Mouse (Mus musculus) ES-CJ7 (cell line): ENCODE results near the gene Tlr3.

Source experiments
- DNase-seq: peaks from one replicate; pipeline ENCODE4 v3.0.0; 2011; ENCODE audit warnings: low read depth, low spot score

Gene Tlr3

DNA sequence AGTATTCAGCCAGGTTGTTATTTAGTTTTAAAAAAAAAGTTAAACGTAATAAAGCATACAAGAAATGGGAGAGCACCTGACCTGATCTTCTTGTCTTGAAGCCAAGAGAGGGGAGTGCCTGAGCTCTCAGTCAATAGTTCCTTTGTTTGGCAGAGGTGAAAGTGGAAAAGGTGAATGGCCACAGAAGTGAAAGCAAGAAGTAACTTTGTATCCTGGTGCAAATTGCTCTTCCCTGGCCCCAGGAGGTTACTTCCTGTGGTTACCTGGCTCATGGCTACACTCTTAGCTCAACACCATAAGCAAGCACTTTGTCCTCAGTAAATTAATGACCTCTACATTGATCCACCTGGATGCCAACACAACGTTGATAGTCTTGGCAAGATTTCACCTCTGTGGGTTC is at the start of gene Tlr3:
Gene Tlr3 (minus strand): TSS at position 199 of the 400 bp plus-strand sequence.
- peak; percentile 19 for DNase-seq

DNA sequence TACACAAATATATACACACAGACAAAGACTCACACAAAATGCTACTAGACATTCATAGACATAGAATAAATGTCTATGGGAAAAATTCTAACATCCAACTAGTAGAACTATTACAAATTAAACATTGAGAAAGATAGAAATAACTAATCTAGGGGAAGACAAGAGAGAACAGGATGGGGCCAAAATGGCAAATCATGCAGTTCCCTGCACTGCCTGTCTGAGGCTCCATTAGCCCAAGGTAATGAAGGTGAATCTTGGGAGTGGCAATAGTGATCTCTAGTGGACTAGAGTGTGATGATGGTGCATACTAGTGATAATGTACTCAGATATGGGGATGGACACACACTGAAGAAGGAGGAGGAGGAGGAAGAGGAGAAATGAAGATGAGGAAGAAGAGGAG is 47.0 kb upstream of the Tlr3 start:
- no peak for DNase-seq

DNA sequence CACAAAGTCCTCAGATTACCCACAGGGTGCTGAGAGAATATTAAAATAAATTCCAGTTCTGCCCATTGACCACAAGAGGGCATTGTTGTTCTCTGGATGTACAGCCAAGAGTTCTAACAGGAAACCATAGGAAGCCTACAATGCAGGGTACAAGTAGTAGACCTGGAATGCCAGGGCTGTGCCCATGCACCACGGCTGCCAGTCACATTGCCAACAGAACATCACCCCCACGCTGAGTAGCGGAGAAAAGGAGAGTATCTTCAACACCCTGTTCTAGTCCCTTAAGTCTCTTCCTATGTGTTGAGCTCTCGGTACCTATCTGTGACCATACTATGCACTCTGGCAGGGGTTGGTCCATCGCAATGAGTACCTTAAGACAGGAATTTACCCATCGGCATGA is 43.5 kb upstream of the Tlr3 start:
- DNase-seq = peak; percentile 74

GRCm38 (mm10) chr8:45452115-45452514 is 41.2 kb upstream of the Tlr3 start:
- no peak for DNase-seq

DNA sequence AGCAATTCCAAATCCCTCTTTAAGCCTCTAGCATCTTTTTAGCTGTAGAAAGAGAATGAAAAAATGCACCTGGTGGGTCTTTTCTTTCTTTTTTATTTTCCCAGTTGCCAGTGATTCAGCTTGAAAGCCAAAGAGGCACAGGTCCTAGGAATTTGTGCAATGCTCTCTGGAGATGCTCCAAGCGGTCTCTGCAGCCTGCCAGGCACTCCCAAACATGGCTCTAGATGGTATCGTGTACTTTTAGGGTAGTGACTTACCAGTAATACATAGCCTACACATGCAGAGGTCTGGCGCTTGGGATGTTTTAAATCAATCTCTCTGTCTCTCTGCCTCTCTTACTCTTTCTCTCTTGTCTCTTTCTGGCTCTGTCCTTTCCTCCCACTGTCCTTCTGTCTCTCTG is 38.0 kb upstream of the Tlr3 start:
- DNase-seq = no peak

- DNase-seq = no peak
These were observed 37.4 kb upstream of the Tlr3 start for GRCm38 (mm10) chr8:45448257-45448656.

- DNase-seq = peak; percentile 59
These were observed 28.1 kb upstream of the Tlr3 start for GRCm38 (mm10) chr8:45438899-45439535.

GRCm38 (mm10) chr8:45420151-45420550 is 9.3 kb upstream of the Tlr3 start:
- no peak for DNase-seq

GRCm38 (mm10) chr8:45414965-45415364 is 4.1 kb upstream of the Tlr3 start:
- no peak for DNase-seq

DNA sequence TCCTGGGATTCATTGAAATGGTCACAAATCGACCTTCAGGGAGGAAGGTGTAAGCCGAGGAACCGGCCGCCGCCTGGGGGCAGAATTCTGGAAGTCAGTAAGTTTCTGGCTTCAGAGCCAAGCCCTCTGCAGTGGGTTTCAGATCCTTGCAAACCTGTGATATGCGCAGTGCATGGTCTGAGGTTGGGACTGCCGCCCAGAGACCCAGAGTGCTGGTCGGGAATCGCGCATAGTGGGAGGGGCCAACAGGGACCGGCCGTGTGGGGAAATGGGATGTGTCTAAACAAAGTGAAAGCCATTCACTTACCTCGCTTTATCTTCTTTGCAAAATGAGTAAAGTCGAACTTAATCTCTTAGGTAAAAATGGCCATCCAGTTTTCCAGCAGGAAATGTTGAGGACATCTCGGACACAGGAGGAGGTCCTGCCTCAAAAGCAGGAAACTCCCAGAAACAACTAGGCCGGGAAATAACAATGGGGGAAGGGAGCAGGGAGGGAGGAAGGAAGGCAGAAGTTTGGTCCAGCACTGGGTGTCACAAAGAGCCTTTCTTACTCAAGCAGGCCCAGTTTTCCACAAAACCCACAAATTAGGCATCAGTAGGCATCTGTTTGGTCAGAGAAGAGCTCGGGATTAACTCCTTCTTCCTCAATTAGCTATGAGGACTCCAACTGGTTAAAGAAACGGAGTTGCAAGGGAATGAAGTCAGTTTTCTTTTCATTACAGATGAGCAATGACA is 567 bp downstream of the Tlr3 start:
- DNase-seq = peak; percentile 92

DNA sequence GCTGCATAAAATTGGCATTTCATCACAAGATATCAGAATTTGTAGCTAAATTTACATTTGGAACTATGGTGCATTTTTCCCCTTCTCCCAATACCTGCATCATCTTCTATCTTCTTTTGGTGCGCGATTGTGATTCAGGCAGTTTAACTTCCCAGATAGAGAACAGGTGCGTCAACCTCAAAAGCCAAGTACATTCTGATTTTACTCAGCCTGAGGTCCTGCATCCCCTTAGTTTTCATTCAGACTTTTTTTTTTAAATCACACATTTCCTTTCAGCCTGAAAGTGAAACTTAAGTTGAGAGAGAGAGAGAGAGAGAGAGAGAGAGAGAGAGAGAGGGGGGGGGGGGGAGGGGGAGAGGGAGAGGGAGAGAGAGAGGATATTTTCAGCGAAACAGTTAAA is 1.2 kb downstream of the Tlr3 start:
- no peak for DNase-seq

GRCm38 (mm10) chr8:45383250-45383649 is 27.6 kb downstream of the Tlr3 start:
- DNase-seq = no peak

GRCm38 (mm10) chr8:45381963-45382347 is 28.9 kb downstream of the Tlr3 start, which contains the start of gene Fam149a:
Gene Fam149a (minus strand): TSS chr8:45382291.
- no peak for DNase-seq

- peak; percentile 28 for DNase-seq
These were observed 29.6 kb downstream of the Tlr3 start for GRCm38 (mm10) chr8:45381075-45381962.

DNA sequence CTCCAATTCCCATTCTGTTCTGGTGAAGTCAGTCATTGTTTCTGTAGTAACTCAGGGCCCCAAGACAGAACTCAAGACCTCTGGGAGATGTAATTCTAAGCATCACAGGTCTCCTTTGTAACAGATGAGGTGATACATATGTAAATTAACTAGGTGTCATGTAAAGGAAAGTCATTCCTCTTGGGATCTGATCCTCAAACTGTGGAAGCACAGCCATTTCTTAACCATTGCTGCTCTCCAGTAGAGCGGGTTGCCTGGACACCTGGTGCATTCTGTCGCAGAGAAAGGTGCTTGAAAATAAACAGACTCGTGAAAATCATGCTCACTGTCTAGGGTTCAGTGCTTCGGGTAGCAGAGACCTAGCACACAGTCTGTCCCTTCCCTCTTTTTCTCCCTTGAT is 30.3 kb downstream of the Tlr3 start:
- peak; percentile 30 for DNase-seq

DNA sequence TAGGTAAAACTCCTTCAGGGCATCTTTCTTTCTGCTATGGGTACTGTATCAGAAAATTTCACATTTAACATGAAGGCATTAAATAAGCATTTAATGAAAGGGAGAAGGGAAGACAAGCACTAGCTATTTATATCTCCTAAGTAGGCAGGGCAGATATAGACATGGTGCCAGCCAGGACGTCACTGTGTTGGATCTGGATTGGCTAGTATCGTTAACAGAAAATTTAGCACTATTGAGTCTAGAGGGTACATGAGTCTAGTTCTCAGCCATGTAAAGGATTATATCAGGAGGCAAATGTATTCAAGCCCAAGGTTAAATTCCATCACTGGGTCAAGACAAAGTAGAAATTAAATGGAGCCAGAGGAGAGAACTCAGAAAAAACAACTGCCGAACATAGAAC is 36.8 kb downstream of the Tlr3 start:
- DNase-seq = no peak

GRCm38 (mm10) chr8:45367154-45367553 is 43.7 kb downstream of the Tlr3 start:
- DNase-seq = no peak

DNA sequence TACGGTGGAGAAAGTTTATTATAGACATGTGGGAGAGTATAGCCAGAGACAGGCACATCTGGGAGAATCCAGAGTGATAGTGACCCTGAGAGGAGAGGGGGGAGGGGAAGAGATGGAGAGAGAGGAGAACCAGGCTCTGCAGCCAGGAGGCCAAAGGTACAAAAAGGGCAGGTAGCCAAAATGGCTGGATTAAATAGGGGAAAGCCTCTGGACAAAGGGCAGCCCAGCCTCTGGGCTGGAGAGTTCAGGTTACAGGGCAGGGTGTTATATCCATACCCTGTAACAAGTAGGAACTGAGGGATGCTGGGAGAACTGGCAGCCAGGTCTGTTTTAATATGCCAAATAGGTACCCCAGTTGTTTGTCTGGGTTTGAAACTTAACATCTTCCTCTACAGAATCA is 47.7 kb downstream of the Tlr3 start:
- no peak for DNase-seq

GRCm38 (mm10) chr8:45362323-45362722 is 48.6 kb downstream of the Tlr3 start:
- DNase-seq = no peak

DNA sequence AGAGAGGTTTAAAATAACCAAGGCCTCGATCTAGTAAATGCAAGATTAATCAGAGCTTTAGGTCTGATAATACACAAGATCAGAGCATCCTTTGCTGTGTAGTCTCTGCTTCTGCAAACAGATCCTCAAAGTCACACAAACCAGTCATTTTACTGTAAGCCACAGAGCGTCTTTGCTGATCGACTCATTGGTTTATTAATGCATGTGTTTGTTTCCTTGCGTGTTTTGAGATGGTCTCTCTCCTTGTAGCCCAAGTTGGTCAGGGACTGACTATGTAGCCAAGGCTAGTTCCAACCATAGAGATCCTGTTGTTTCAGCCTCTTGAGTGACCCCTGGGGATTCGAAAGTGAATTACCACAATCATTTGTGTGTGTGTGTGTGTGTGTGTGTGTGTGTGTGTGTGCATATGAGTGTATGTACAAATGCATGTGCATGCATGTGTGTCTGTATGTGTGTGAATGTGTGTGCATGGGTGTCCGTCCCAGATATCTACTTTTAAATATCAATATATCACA is 51.7 kb downstream of the Tlr3 start:
- DNase-seq = peak; percentile 60

GRCm38 (mm10) chr8:45358132-45358918 is 52.6 kb downstream of the Tlr3 start:
- DNase-seq = no peak
